Mouse (Mus musculus): ENCODE data around the gene Lclat1.
"Not testable (repeated sequence)": the region's sequence is repeated elsewhere in the genome, so short reads cannot be mapped to it uniquely, and the experiment has no call there.

Gene Lclat1

GRCm38 (mm10) chr17:73136562-73137484 lies 29.0 kb downstream of the Lclat1 start:
- intact Hi-C loops (cut with DNase I) = no loop called here

GRCm38 (mm10) chr17:73138217-73138616 lies 30.4 kb downstream of the Lclat1 start:
- intact Hi-C loops (cut with DNase I) = no loop called here

GRCm38 (mm10) chr17:73142029-73142428 lies 34.2 kb downstream of the Lclat1 start:
- intact Hi-C loops (cut with DNase I) = no loop called here

GRCm38 (mm10) chr17:73142445-73142844 lies 34.7 kb downstream of the Lclat1 start:
- intact Hi-C loops (cut with DNase I) = no loop called here

- intact Hi-C loops (cut with DNase I) = no loop called here
These were observed 37.6 kb downstream of the Lclat1 start for GRCm38 (mm10) chr17:73145426-73145825.

- intact Hi-C loops (cut with DNase I) = no loop called here
These were observed 40.8 kb downstream of the Lclat1 start for GRCm38 (mm10) chr17:73148607-73149006.

- intact Hi-C loops (cut with DNase I) = not testable (repeated sequence)
These were observed 45.2 kb downstream of the Lclat1 start for GRCm38 (mm10) chr17:73152790-73153525.

- intact Hi-C loops (cut with DNase I) = no loop called here
These were observed 45.9 kb downstream of the Lclat1 start for GRCm38 (mm10) chr17:73153672-73154071.

GRCm38 (mm10) chr17:73156606-73157005 lies 48.8 kb downstream of the Lclat1 start:
- intact Hi-C loops (cut with DNase I) = no loop called here

- intact Hi-C loops (cut with DNase I) = no loop called here
These were observed 54.0 kb downstream of the Lclat1 start for GRCm38 (mm10) chr17:73161795-73162194.

- intact Hi-C loops (cut with DNase I) = no loop called here
These were observed 54.8 kb downstream of the Lclat1 start for GRCm38 (mm10) chr17:73162445-73163208.

- intact Hi-C loops (cut with DNase I) = no loop called here
These were observed 55.8 kb downstream of the Lclat1 start for GRCm38 (mm10) chr17:73163597-73163996.

- intact Hi-C loops (cut with DNase I) = no loop called here
These were observed 56.3 kb downstream of the Lclat1 start for GRCm38 (mm10) chr17:73164121-73164520.

- intact Hi-C loops (cut with DNase I) = no loop called here
These were observed 61.7 kb downstream of the Lclat1 start for GRCm38 (mm10) chr17:73169461-73169860.

GRCm38 (mm10) chr17:73170141-73170540 lies 62.4 kb downstream of the Lclat1 start:
- intact Hi-C loops (cut with DNase I) = no loop called here

- intact Hi-C loops (cut with DNase I) = loop anchor here (2.0 kb wide), 1 partner anchor 121 kb away; no protein-coding TSS in a partner anchor
These were observed 66.3 kb downstream of the Lclat1 start for GRCm38 (mm10) chr17:73174083-73174562.

GRCm38 (mm10) chr17:73175720-73176119 lies 67.9 kb downstream of the Lclat1 start:
- intact Hi-C loops (cut with DNase I) = loop anchor here (2.0 kb wide), 1 partner anchor 119 kb away; no protein-coding TSS in a partner anchor

GRCm38 (mm10) chr17:73177079-73177478 lies 69.3 kb downstream of the Lclat1 start:
- intact Hi-C loops (cut with DNase I) = no loop called here

GRCm38 (mm10) chr17:73186929-73187328 lies 79.1 kb downstream of the Lclat1 start:
- intact Hi-C loops (cut with DNase I) = no loop called here

GRCm38 (mm10) chr17:73194146-73194545 lies 86.4 kb downstream of the Lclat1 start:
- intact Hi-C loops (cut with DNase I) = loop anchor here (10.0 kb wide), 1 partner anchor 279 kb away; the partner anchor contains the start of gene Lbh

- intact Hi-C loops (cut with DNase I) = loop anchor here (10.0 kb wide), 1 partner anchor 280 kb away; the partner anchor contains the start of gene Lbh
These were observed 86.8 kb downstream of the Lclat1 start for GRCm38 (mm10) chr17:73194575-73194974.

Data from adrenal gland (tissue).